Mouse (Mus musculus) G1E (cell line): ENCODE measurements around the gene Arfgef2. TPM values are rescaled to one million over a fixed set of nuclear protein-coding genes. Genes with fewer than 3 reads are reported as not detected.
"Not testable (repeated sequence)": the region's sequence is repeated elsewhere in the genome, so short reads cannot be mapped to it uniquely, and the experiment has no call there.

ENCODE experiments used
- ATAC-seq: 2 replicates; pipeline ENCODE4 v1.8.0; 2016; ENCODE audit warnings: mild to moderate bottlenecking; ENCODE audit not compliant: insufficient number of reproducible peaks, poor library complexity, low FRiP score, severe bottlenecking; ENCODE audit errors: extremely low read depth
- DNase-seq: peaks from one replicate; pipeline ENCODE4 v3.0.0; 2012; ENCODE audit warnings: low spot score
- H3K27me3 ChIP-seq: 2 replicates; pipeline ENCODE4 v1.6.1; 2012; ENCODE audit warnings: mild to moderate bottlenecking, low read length, inconsistent platforms; ENCODE audit not compliant: insufficient read depth
- H3K36me3 ChIP-seq: replicated peaks from 2 replicates; pipeline ENCODE3; 2012; ENCODE audit warnings: mild to moderate bottlenecking, inconsistent platforms
- H3K4me1 ChIP-seq: 2 replicates; pipeline ENCODE4 v1.6.1; 2012; ENCODE audit warnings: low read depth, low read length, inconsistent platforms, mixed read lengths; ENCODE audit not compliant: insufficient read depth
- H3K4me3 ChIP-seq: 2 replicates; pipeline ENCODE4 v1.5.1; 2012; ENCODE audit warnings: low read depth, mild to moderate bottlenecking, inconsistent platforms, low read length, moderate library complexity, mixed read lengths
- H3K9me3 ChIP-seq: replicated peaks from 2 replicates; pipeline ENCODE4 v1.6.1; 2012; ENCODE audit warnings: inconsistent platforms
- CTCF ChIP-seq: IDR thresholded peaks from 2 replicates; pipeline ENCODE4 v1.5.1; 2012; ENCODE audit warnings: low read depth, low read length, inconsistent platforms, mixed read lengths
- GATA1 ChIP-seq: IDR thresholded peaks from 2 replicates; pipeline ENCODE4 v1.6.1; 2012; ENCODE audit warnings: borderline replicate concordance, low read length, inconsistent platforms, mixed read lengths
- GATA2 ChIP-seq: IDR thresholded peaks from 2 replicates; pipeline ENCODE4 v1.6.1; 2012; ENCODE audit warnings: low read depth, low read length, inconsistent platforms, borderline replicate concordance
- POLR2AphosphoS5 ChIP-seq: IDR thresholded peaks from 2 replicates; pipeline ENCODE4 v1.6.1; 2012; ENCODE audit warnings: low read depth, low read length, inconsistent platforms; ENCODE audit not compliant: insufficient replicate concordance
- TAL1 ChIP-seq: conservative IDR thresholded peaks from 2 replicates; pipeline ENCODE4 v1.6.1; 2012; ENCODE audit warnings: low read depth, low read length, inconsistent platforms, mixed read lengths
- polyA plus RNA-seq: library from polyadenylated mRNA; stranded (reverse); fragments of >175 nt; gene quantifications from 2 replicates; pipeline ENCODE4 v1.2.3, GENCODE M21; 2012
- total RNA-seq, 2 experiments: library from RNA; stranded (forward) in 1 of 2; stranded (reverse) in 1 of 2; fragments of 200-1000 nt in 1 of 2; fragments of >200 nt in 1 of 2; fragmentation: Nextera tagmentation in 1 of 2; gene quantifications; 2 replicates each; pipeline ENCODE4 v1.2.3; 2014 to 2017

Arfgef2 gene
- total and polyA plus RNA-seq, 3 experiments: 7.1 to 30.0 (median 26.9) TPM

DNA sequence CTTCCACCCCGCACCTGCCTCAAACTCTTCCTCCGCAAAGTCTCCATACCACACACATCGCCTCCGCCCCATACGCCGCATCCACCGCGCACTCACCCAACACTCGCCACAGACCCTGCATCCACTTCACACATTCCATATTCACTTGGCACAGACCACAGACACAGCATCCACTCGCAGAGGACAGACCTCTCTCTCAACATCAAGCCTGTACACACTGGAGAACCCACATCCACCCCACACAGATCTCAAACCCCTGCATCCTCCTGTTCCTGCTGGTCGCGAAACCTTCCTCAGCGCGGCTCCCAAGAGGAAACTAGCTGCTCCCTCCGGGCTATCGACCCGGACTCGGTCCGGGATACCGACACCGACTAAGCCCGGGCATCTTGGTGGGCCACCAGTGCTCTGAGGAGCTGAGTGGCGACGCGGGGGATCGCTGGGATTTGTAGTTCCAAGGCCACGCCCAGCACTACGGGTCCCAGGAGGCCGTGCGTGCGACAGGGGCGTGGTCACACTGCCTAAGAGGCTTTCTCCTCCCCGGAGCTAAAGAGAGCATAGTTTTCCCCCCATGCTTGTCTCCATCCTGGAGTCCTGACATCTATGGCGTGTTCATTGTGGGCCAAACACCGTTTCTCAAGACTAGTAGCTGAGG lies 18.9 kb upstream of the Arfgef2 start:
- no peak for TF ChIP-seq POLR2AphosphoS5
- TF ChIP-seq GATA2: no peak
- TF ChIP-seq CTCF: no peak
- TF ChIP-seq GATA1: no peak
- TF ChIP-seq TAL1: no peak
- peaks cover 26% of the 10 kb centered on the region for H3K4me1 ChIP-seq
- DNase-seq: peak; percentile 89

DNA sequence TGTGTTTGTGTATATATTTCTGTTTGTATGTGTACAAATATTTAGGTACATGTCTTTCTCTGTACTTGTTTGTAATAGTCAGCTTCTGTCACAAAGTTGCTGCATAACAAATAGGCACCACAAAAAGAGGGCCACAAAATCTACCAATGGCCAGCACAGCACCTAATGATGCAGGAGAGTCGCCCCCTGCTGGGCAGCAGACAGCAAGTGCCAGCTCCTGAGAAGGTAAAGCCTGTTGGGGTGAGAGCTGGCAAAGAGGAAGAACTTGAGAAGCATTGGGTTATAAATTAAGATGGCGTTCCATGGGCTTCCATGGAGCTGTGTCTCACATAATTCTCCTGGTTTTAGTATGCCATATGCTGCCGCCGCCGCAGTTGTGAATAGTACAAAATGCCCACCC lies 13.7 kb upstream of the Arfgef2 start:
- ATAC-seq: no peak
- Histone ChIP-seq H3K27me3 (no peaks in the 10 kb centered on the region), H3K4me1 (peaks cover 28% of the 10 kb centered on the region), H3K4me3 (no peak overlapping the region), H3K36me3 (peaks cover 14% of the 10 kb centered on the region), H3K9me3 (no peaks in the 10 kb centered on the region)
- TF ChIP-seq CTCF: peak; percentile 29; the same call in 1 of the 2 replicates
- TF ChIP-seq POLR2AphosphoS5: no peak
- DNase-seq: no peak

More for the DNA sequence above, 18.9 kb upstream of the Arfgef2 start:
- Histone ChIP-seq H3K27me3 (peaks cover 18% of the 10 kb centered on the region), H3K36me3 (no peaks in the 10 kb centered on the region), H3K9me3 (no peaks in the 10 kb centered on the region), H3K4me3 (peak overlapping the region; percentile 80)
- ATAC-seq: peak; percentile 99

DNA sequence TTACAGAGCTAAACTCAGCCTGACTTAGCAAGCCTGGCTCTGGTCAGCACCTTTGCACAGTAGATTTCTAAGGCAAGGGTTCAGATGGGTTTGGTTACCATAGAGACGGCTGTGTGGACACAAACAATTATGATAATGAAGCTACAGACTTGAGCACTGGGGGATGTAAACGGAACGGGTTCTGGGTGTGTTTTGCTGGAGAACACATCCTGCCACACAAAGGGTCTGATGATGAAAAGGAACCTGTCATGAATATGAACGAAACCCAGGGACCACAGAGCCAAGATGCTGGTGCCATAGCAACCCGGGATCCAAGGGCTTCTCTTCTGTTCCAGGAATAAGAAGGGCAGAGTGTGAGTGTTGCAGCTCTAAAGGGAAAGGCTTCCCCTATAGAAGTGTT lies 13.0 kb upstream of the Arfgef2 start, which contains the start of gene Trp53rkb:
TSS of gene Trp53rkb (plus strand) at position 177 of the 400 bp plus-strand sequence.
- Histone ChIP-seq H3K27me3 (no peaks in the 10 kb centered on the region), H3K36me3 (peaks cover 20% of the 10 kb centered on the region), H3K9me3 (no peaks in the 10 kb centered on the region), H3K4me1 (peaks cover 23% of the 10 kb centered on the region), H3K4me3 (peak within 1 kb of the TSS; percentile 83)
- no peak for TF ChIP-seq TAL1
- TF ChIP-seq GATA2: no peak
- no peak for TF ChIP-seq GATA1
- no peak for TF ChIP-seq POLR2AphosphoS5
- DNase-seq: no peak
- ATAC-seq: no peak

DNA sequence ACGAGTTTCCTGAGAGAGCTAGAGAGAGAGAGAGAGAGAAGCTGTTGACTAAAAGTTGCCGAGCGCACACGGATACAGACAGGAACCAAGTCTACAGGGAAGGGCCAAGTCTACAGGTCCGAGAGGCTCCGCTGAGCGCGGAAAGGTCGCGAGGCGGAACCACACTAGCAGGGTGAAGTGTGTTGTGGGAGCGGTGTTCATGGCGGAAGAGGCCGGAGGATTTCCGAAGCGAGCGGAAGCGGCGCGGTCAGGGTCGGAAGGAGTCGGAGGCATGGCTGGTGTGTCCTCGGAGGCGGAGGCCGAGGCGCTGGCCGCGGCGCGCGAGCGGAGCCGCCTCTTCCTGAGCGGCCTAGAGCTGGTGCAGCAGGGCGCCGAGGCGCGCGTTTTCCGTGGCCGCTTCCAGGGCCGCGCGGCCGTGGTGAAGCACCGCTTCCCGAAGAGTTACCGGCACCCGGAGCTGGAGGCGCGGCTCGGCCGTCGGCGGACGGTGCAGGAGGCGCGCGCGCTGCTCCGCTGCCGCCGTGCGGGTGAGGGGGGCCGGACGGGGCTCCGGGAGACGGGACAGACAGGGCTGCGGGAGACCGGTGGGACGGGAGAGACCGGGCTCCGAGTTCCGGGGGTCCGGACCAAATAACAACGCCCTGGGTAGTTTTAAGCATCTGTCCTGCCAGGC lies 11.7 kb upstream of the Arfgef2 start:
- ATAC-seq: peak; percentile 97
- not testable (repeated sequence) for H3K27me3 ChIP-seq, H3K9me3 ChIP-seq
- peaks cover 34% of the 10 kb centered on the region for H3K36me3 ChIP-seq
- peak overlapping the region; percentile 83 for H3K4me3 ChIP-seq
- peak; percentile 53 for DNase-seq
- H3K4me1 ChIP-seq: peaks cover 23% of the 10 kb centered on the region

DNA sequence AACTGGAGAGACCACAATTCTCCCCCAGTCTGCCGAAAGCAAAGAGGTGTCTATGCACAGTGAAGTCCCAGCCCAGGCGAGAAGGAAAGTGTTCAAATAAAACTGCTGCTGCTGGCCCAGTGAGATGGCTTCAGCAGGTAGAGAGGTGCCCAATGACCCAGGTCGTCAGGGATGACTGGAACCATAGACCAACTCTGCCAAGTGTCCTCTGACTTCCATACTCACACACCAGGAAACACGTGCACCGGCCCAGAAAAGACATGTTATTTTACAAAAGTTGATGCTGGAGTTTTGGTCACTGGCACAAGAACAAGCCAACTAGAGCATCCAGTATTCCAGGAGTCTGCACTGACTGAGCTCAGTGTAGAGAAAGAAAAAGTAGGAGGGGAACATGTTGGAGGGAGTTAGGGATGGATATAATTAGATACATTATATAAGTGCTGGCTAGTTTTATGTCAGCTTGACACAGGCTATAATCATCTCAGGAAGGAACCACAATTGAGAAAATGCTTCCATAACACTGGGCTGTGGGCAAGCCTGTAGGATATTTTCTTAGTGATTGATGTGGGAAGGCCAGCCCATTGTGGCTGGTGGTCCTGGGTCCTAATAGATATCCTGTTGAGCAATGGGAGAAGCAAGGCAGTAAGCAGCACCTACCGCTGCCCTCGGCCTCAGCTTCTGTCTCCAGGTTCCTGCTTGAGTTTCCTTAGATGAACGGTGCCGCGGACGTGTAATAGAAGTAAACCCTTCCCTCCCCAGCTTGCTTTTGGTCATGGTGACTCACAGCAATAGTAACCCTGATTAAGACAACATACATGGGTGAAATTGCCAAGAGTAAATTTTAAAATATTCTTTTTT lies 5.5 kb upstream of the Arfgef2 start:
- no peak for TF ChIP-seq POLR2AphosphoS5
- no peak for TF ChIP-seq CTCF
- TF ChIP-seq GATA1: no peak
- no peak for TF ChIP-seq GATA2
- TF ChIP-seq TAL1: no peak

DNA sequence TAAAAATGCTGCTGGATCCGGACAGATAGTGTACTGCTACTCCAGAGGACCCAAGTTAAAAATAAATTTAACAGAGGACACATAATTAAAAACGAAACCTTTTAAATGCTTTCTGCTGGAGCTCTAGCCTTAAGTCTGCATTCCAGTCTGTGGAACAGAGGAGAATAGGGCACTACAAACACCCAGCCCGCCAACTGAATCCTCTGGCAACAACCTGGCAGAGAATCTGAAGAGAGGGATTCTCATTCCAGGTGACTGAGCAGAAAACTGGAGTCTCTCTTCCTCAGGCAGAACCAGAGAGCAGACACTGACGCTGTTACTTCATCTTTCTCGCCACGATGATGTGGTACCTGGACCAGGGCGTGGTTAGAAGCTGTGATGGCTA lies 4.9 kb upstream of the Arfgef2 start:
- H3K4me1 ChIP-seq: peaks cover 9% of the 10 kb centered on the region; the same call in 1 of the 2 replicates
- ATAC-seq: no peak
- DNase-seq: no peak
- no peaks in the 10 kb centered on the region for H3K27me3 ChIP-seq
- no peak for TF ChIP-seq TAL1
- no peak for TF ChIP-seq GATA2
- H3K36me3 ChIP-seq: peaks cover 44% of the 10 kb centered on the region
- H3K4me3 ChIP-seq: no peak overlapping the region
- no peaks in the 10 kb centered on the region for H3K9me3 ChIP-seq

More for the DNA sequence above, 5.5 kb upstream of the Arfgef2 start:
- peaks cover 10% of the 10 kb centered on the region for H3K4me1 ChIP-seq
- ATAC-seq (no peak), DNase-seq (no peak)
- no peak overlapping the region for H3K4me3 ChIP-seq
- H3K27me3 ChIP-seq: no peaks in the 10 kb centered on the region
- H3K9me3 ChIP-seq: no peaks in the 10 kb centered on the region
- peaks cover 46% of the 10 kb centered on the region for H3K36me3 ChIP-seq

DNA sequence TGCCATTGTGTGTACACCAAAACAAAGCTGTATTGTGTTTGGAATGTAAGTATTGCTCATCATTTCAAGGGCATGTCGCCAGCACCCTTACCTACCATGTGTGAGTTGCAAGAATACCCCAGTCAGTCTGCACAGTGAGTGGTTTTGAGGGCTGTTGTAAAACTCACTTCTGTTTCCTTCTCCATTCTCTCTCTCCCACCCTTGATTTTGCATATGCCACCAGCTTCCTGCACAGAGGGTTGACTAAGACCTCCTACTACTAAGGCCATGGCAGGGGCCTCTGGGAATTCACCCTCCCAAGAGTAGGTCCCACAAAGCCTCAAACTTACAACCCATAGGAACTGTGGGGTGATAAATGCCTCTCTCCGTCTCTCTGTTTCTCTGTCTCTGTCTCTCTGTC lies 4.0 kb upstream of the Arfgef2 start:
- ATAC-seq (no peak), DNase-seq (no peak)

More for the DNA sequence above, 4.0 kb upstream of the Arfgef2 start:
- Histone ChIP-seq H3K4me3 (no peak overlapping the region), H3K4me1 (peaks cover 13% of the 10 kb centered on the region), H3K9me3 (no peaks in the 10 kb centered on the region), H3K27me3 (no peaks in the 10 kb centered on the region), H3K36me3 (peaks cover 35% of the 10 kb centered on the region)
- no peak for TF ChIP-seq CTCF
